Mouse (Mus musculus): ENCODE measurements around the gene Zfp119b.

GRCm38 (mm10) chr17:55948647-55949046, 653 bp downstream of the Zfp119b start:
- no peak for TF ChIP-seq ZNF384 (IDR thresholded peaks at IDR 0.05; ENCODE audit: low read depth, low read length)
- no peak for TF ChIP-seq POLR2A (IDR thresholded peaks at IDR 0.05; ENCODE audit: control insufficient read depth in 1 of 2, insufficient read depth in 1 of 2, low read depth in 1 of 2, low read length in 2 of 2, poor library complexity in 1 of 2)

Measured in MEL (cell line).